Mouse (Mus musculus): Measurements from ENCODE around the gene Mymk.

The Mymk gene

DNA sequence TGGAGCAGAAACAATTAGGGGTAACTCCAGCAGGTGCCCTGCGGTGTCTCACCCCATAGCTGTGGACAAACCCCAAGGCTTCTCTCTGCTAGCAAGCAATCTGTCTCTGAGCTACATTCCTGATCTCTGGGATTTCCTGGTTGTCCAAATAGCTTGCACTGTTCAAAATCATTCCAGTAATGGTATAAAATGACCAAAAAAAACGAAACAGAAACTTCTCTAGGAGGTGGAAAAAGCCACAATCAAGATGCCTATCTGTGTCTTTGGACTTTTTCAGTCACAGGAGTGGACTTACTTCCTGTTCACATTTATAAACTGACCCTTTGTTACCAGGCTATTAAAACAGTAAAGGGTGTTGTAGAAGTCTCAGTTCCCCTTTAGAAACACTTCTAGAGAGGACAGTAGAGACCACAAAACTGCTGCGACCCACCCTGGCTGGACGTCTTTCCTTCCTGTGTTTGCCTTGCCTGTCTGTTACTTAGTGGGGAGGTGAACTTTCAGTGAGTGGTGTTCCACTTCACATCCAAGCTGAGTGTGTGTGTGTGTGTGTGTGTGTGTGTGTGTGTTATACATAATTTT, 43.5 kb downstream of the Mymk start:
- DNase-seq, result no peak

DNA sequence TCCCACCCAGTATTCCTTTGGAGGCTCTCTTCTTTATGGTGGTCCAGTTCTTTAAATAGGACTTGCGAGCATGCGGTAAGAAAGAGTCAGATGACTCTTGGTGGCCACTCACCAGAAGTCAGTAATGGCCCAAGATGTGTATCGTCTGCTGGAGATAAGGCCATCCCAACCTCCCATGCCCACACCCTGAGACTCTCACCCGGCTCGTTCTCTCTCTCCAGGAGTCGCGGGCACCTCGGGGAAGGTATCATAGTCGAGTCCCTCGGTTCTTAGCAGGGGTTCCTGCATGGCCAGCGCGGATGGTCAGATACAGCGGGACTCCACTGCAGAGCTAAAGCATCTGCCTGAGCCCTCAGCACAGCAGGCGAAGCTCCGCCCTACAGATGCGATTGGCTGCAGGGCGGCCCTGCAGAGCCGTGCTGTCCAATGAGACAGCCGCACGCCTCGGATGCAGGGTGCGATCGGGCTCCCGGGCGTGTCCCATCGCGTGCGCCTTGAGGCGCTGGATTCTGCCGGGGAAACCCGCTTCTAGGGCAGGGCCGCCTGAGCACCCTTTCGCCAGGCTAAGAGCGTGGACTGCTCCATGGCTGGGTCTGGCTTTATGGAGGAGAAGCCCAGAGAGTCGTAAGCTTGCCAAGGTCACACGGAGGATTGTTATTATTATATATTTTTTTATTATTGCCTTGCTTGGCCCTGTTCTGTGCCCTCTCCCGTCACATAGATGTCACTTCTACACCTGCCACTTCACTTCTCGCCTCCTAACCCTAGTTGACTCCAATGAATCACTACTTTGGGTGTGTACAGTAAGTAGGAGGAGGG, 44.2 kb downstream of the Mymk start, which contains the start of gene Slc2a6:
TSS of gene Slc2a6 (minus strand) at position 381 of the 819 bp plus-strand sequence.
- peak; percentile 95 for DNase-seq

DNA sequence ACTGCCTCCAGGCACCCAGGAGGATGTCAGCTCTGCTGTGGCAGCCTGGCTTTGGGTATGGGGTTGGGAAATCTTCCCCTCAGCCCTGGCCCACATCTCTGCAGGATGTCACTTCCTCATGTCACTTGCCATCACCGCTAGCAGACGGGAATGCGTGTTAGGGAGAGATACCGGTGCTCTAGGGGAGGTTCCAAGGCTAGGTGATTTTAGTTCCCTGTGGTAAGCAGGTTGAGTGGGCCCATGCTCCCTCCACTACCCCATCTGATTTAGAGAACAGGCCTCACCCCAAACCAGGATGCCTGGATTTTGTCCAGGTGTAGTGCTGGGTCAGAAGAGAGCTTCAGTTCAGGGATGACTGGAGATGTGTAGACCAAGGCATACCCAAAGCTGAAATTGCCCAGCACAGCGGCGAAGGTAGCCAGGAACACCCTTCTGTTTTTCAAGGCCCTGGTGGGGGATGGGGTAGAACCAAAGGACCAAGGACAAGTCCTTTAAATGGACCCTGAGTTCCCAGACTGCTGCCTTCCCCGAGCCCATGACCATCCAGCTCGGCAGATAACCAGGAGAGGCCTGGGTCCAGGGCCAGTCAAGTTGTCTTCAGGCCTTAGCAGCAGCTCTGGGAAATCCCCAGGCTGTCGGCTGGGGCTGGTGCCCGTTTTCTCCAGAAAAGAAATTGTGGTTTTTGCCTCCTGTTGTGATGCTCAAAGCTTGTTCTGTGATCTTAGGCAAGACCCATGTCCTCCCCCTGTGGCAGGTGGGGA, 44.9 kb downstream of the Mymk start:
- DNase-seq, result no peak

DNA sequence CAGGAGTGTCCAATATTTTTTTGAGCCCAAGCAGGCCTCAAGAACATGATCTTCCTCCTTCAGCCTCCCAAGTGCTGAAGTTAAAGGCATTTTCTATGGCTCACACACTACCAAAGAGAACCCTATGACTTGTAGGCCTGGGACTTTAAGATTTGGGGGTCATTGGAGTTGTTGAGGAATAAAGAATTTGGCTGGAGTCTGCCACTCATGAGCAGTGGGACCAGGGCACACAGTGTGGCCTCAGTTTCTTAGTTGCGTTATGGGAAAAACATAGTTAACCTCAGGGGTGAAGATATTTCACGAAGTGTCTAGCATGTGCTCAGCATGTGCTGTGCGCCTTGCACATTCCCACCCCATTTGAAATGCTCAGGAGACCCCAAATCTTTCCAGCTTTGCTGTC, 45.6 kb downstream of the Mymk start:
- DNase-seq, result no peak

DNA sequence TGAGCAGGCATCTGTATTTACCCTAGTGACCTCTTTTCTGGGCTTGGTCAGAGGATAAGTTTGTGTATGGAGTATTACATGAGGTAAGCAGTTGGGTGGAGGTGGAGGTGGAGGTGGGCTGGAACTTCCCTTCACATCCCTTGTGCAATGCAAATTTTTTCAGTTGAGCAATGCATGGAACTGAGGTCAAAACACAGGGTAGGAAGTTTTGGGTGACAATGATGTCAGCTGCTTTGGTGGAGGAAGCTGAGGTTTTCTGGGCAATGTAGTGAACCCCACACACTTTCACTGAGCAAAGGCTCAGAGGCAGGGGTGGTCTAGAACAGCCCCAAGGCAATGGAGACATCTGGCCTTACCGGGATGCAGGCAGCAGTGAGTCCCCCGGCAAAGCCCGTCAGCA, 46.4 kb downstream of the Mymk start:
- no peak for DNase-seq

DNA sequence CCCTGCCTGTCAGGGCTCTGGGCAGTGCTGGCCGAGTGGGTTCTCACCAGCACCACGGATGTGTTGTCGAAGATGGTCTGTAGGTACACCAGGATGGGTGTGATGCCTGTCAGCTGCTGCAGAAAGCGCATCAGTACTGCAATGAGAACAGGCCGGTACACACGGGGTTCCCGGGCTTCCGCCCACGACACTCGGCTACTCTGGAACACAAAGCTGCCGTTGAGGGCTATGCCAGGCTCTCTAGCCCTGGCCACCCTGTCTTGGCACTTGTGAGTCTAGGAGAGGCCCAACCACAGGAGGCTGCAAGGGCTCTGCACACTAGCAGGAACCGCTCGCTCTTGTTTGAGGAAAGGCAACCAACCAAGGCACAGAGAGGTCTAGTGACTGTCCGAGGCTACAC, 47.8 kb downstream of the Mymk start:
- DNase-seq, result peak; percentile 41

DNA sequence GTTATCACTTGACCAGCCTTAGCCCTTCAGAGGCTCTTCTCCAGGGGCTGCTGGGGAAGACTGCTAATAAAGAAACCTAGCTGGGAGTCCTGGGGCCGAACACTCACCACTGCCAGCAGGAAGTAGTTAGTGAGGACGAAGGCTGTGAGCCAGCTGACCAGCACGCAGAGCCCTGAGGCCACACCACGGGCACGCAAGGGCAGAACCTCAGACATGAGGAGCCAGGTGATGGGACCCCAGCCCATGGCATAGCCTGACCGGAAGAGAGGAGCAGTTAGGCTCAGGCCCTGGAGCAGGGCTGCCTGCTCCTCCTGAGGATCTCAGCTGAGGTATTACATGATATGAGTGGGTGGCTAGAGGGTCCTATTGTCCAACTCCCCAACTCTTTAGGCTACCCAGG, 49.4 kb downstream of the Mymk start:
- no peak for DNase-seq

DNA sequence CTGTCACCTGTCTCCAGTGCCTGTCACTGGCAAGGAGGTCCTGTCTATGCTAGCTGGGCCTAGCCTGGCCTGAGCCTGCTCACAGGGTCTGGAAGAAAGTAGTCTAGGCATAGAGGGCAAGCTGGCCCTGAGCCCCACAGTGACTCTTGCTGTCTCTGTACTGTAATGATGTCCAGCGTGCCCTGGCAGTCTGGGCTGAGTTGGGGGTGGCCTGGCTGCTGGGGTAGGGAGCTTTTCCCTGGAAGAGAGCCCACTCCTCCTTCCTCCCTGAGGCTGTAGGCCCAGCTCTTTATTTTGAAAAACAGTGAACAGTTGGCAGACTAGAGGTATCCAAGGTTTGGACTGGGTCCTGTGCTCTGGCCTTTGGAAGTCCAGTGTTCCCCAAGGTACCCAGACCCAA, 50.9 kb downstream of the Mymk start:
- no peak for DNase-seq

DNA sequence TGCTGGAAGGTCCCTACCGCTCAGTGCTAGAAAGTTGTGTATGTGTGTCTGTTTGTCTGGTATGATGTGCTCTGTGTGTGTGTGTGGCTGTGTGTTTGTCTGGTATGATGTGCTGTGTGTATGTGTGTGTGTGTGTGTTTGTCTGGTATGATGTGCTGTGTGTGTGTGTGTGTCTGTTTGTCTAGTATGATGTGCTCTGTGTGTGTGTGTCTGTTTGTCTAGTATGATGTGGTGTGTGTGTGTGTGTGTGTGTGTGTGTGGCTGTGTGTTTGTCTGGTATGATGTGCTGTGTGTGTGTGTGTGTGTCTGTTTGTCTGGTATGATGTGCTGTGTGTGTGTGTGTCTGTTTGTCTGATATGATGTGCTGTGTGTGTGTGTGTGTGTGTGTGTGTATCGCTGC, 52.4 kb downstream of the Mymk start:
- no peak for DNase-seq

DNA sequence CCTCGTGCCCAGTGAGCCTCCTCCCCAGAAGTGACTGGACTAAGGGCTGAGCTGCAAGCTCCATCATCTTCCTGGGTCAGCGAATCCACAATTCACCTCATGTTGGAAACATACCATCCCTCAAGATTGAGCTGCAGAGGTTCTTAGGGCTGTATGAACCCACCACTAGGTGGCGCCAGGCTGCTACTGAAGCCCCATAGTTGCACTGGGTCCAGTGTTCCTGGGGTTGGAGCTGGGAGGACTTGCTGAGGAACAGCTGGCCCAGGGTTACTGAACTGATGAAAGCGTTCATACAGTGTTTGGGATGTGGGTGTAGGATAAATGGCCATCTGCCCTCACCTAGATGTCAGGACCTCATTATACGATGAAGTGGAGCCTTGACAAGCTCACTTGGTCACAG, 54.2 kb downstream of the Mymk start:
- DNase-seq, result peak; percentile 77
